Mouse (Mus musculus): ENCODE measurements around the gene Pcgf2.
"Not testable (repeated sequence)": the region's sequence is repeated elsewhere in the genome, so short reads cannot be mapped to it uniquely, and the experiment has no call there.

Gene Pcgf2

GRCm38 (mm10) chr11:97700003-97700745 lies at the start of gene Pcgf2:
Gene Pcgf2, minus strand, starts transcription at chr11:97700497.
- DNase-seq (ENCODE audit: low read depth, low spot score) = peak; percentile 54

DNA sequence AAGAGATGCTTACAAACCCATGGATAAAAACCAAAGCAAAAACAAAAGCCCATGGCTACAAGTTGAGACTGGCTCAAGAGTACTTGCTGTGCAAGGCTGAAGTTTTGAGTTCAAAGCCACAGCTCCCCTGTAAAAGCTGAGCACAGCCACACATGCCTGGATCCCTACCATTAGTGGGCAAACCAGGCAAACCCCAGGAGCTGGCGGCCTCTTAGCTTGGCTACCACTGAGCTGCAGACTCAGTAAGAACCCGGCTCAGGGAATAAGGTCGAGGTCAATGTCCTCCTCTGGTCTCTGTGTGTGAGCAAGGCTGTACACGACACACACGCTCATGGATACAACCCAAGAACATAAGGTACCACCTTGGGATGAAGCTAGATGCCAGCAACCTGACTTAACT lies 48.2 kb upstream of the Pcgf2 start:
- DNase-seq (ENCODE audit: low read depth, low spot score) = no peak

GRCm38 (mm10) chr11:97747773-97748172 lies 47.5 kb upstream of the Pcgf2 start:
- DNase-seq (ENCODE audit: low read depth, low spot score) = no peak

- DNase-seq (ENCODE audit: low read depth, low spot score) = no peak
Observed at GRCm38 (mm10) chr11:97745331-97745721, 45.0 kb upstream of the Pcgf2 start.

DNA sequence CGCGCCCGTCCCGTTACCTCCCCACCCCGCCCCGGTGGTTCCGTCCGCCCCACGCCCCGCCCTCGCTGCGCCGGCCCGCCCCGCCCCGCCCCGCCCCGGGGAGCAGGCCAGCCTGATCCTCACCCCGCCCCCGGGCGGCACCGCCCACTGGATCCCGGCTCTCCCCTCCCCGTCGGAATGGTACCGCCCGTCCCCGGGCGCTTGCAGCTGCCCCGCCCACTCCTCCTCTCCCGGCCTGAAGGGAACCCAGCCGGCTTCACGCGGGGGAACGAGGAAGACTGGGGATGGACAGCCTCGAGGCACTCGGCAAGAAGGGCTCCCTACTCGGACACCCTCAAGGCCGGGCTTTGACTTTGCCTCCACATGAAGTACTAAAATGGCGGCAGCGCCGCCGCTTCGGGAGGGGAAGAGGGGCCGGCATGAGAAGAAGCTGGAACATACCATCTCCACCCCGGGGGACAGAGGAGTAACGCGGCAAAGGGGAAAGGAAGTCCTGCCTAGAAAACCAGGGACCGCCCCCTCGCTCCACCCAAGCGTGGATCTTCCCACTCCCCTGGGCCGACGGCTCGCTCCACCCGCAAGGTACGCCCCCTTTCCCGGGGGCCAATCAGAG lies 44.5 kb upstream of the Pcgf2 start:
- DNase-seq (ENCODE audit: low read depth, low spot score) = peak; percentile 98

DNA sequence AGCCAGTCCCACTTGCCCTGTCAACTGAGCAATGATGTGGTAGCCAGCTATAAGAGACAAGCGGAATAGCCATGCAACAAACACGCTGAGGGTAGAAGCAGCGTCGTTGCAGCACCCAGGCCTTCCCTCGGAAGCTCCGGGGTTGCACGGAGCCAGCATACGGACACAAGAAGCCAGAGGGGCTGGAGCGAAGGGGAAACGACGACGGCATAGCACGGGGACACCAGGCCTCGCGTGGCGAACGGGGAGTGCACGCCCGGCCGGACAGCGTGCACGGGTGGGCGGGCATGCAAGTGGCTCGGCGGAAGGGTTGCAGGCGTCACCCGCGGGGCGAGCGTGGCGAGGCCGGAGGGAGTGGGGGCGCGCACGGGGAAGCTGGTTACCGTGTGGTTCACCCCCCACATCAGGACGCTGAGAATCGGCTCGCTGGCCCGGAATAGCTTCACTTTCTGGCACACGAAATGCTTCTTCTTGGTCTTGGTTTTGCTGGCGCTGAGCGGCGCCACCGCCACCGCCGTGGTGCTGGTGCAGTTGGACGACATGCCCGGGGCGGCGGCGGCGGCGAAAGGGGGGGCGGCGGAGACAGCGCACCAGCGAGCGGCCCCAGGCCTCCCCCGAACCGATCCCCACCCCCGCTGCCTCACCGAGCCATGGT lies 43.9 kb upstream of the Pcgf2 start, which contains the start of gene Pip4k2b:
Gene Pip4k2b, minus strand, starts transcription at position 642 of the 655 bp plus-strand sequence.
- no peak for DNase-seq (ENCODE audit: low read depth, low spot score)

DNA sequence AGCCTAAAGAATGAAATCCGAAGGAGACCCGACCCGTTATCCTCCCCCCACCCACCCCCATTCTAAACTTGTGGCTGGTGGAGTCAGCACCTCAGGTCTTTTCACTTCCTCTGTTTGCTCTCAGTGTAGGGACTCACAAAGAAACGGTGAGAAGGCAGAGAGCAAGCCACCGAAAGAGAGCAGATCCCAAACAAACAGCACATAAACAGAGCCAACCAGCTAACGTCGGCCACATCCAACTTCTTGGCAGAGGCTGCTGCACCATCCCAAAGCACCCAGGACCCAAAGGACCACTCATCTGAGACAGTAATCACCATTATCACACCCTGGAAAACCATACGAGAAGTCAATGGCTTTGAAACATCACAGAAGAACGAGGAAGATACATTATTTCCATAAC lies 43.1 kb upstream of the Pcgf2 start:
- DNase-seq (ENCODE audit: low read depth, low spot score) = no peak

GRCm38 (mm10) chr11:97742591-97742990 lies 42.3 kb upstream of the Pcgf2 start:
- no peak for DNase-seq (ENCODE audit: low read depth, low spot score)

DNA sequence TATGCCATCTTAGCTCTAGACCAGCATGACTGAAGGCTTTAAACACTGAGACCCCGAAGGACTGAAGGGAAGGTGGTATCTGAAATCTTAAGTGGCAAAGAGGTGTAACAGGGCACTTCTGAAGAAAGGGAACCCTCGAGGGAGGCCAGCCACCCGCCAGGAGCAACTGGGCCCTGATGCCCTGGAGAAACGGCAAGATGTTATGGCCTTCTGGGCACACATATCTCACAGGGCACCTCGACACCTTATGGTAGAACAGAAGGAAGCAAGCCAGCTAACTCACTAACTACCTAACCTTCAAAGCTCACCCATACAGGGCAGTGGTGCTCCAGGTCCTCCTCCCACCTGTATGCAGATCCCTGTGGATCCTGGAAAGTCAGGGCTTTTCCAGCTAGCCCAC lies 41.9 kb upstream of the Pcgf2 start:
- no peak for DNase-seq (ENCODE audit: low read depth, low spot score)

DNA sequence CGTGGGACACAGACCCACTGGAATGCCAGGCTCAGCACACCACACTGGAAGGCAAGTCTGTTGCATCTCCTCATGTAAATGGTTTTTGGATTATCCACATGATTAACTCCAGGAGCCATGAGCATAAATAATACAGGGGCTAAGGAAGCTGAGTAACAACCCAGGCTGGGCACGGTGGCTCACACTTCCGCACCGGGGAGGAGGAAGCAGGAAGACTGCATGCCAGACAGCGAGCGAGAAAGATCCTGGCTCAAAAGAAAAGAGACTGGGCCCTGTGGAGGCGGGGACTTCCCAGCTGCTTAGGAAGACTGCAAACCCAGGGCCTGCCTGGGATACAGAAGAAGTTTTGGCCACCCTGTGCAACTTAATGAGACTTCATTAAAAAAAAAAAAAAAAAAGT lies 39.9 kb upstream of the Pcgf2 start:
- no peak for DNase-seq (ENCODE audit: low read depth, low spot score)

GRCm38 (mm10) chr11:97739155-97739554 lies 38.9 kb upstream of the Pcgf2 start:
- no peak for DNase-seq (ENCODE audit: low read depth, low spot score)

- no peak for DNase-seq (ENCODE audit: low read depth, low spot score)
Observed at GRCm38 (mm10) chr11:97738703-97739102, 38.4 kb upstream of the Pcgf2 start.

DNA sequence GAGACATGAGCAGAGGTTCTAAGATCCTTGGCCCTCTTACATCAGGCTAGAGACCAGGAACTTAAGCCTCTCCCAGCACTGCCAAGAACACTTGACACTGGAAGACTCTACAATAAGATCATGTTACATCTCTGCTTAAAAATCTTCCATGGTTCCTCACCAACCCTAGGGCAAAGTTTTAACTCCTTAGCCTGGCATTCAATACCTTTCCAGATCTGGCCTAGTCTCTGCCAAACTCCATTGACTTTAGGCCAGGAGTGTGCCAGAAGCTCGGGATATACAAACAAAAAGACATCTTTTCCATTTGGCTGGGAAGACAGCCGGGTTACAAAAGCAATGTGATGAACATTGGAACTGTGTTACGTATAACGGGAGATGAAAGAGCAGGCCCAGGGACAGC lies 37.3 kb upstream of the Pcgf2 start:
- DNase-seq (ENCODE audit: low read depth, low spot score) = no peak

GRCm38 (mm10) chr11:97736645-97737044 lies 36.3 kb upstream of the Pcgf2 start:
- DNase-seq (ENCODE audit: low read depth, low spot score) = no peak

- DNase-seq (ENCODE audit: low read depth, low spot score) = not testable (repeated sequence)
Observed at GRCm38 (mm10) chr11:97734810-97735209, 34.5 kb upstream of the Pcgf2 start.

DNA sequence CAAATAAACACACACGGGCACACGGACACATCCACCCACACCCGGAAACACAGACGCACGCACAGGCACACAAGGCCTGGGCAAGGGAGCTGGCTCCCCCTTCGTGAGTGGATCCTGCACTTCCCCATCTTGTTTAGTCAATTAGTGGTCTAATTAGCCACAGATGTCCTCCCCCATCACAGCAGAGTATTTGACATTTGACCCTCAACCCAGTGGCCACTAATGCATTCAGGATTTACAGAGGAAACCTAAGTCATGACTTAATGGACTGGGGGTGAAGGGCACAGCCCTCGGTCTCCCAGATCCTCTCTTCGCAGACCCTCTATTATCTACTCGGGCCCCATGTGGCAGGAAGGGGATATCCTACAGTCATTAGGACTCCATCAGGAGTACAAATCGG lies 33.4 kb upstream of the Pcgf2 start:
- DNase-seq (ENCODE audit: low read depth, low spot score) = no peak

- no peak for DNase-seq (ENCODE audit: low read depth, low spot score)
Observed at GRCm38 (mm10) chr11:97728730-97729129, 28.4 kb upstream of the Pcgf2 start.

GRCm38 (mm10) chr11:97728311-97728710 lies 28.0 kb upstream of the Pcgf2 start:
- DNase-seq (ENCODE audit: low read depth, low spot score) = no peak

- no peak for DNase-seq (ENCODE audit: low read depth, low spot score)
Observed at GRCm38 (mm10) chr11:97723709-97724108, 23.4 kb upstream of the Pcgf2 start.

DNA sequence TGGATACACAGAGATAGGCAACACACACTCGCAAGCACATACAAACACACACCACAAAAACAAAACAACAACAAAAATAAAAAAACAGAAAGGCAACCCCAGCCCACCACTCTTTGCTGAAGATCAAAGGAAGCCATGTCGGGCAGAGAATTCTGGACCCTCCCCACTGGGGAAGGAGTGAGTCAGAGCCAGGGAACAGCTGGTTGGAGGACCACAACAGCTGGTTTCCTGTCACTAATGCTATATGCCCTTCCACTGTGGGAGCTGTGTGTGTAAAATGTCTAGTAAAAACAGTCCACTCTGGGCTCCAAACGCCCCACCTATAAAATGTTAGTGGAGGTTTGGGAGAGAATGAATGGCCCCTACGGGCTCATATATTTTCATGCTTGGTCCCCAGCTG lies 21.0 kb upstream of the Pcgf2 start:
- no peak for DNase-seq (ENCODE audit: low read depth, low spot score)

DNA sequence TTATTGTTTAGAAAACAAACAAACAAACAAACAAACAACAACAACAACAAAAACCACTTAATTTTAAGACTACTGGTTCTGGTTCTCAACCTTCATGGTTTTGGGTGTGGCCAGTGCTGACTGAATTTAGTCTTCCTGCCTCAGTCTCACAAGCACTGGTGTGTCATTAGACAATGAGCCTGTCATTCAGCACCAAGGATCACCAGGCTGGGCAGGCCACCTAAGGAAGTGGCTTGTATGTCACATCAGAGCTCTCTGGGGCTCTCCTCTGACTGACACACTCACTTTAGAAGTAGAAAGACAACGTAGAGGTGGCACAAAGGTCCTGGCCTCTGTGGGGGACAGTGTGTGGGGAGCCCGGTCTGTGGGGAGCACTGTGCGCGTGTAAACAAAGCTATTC lies 18.7 kb upstream of the Pcgf2 start:
- DNase-seq (ENCODE audit: low read depth, low spot score) = no peak

- DNase-seq (ENCODE audit: low read depth, low spot score) = no peak
Observed at GRCm38 (mm10) chr11:97718281-97718860, 18.1 kb upstream of the Pcgf2 start.
